Mouse (Mus musculus) spleen, postnatal 14 days (tissue): Measurements from ENCODE around the gene Svopl.

Experiments
- DNase-seq, 2 experiments: peaks; one replicate each; pipeline ENCODE4 v3.0.0; 2021 to 2022; ENCODE audit warnings: low spot score in 2 of 2

Svopl gene

GRCm38 (mm10) chr6:38046838-38047237 is at the start of gene Svopl:
Gene Svopl, minus strand, starts transcription at chr6:38046996.
- no peak for DNase-seq

- no peak for DNase-seq
These were observed 47.9 kb upstream of the Svopl start for GRCm38 (mm10) chr6:38094701-38095100.

GRCm38 (mm10) chr6:38092539-38092938 is 45.7 kb upstream of the Svopl start:
- DNase-seq, result no peak

GRCm38 (mm10) chr6:38087242-38088026 is 40.6 kb upstream of the Svopl start:
- no peak for DNase-seq

- no peak for DNase-seq
These were observed 36.4 kb upstream of the Svopl start for GRCm38 (mm10) chr6:38083204-38083603.

- no peak for DNase-seq
These were observed 35.0 kb upstream of the Svopl start for GRCm38 (mm10) chr6:38081727-38082341.

- DNase-seq, result no peak
These were observed 33.6 kb upstream of the Svopl start for GRCm38 (mm10) chr6:38080364-38080763.

GRCm38 (mm10) chr6:38073592-38073991 is 26.8 kb upstream of the Svopl start:
- no peak for DNase-seq

GRCm38 (mm10) chr6:38072137-38072796 is 25.5 kb upstream of the Svopl start:
- no peak for DNase-seq

GRCm38 (mm10) chr6:38071256-38071655 is 24.5 kb upstream of the Svopl start:
- no peak for DNase-seq

- DNase-seq, result peak in 1 of 2 experiments; percentile 41
These were observed 19.4 kb upstream of the Svopl start for GRCm38 (mm10) chr6:38066215-38066614.

- DNase-seq, result no peak
These were observed 18.8 kb upstream of the Svopl start for GRCm38 (mm10) chr6:38065501-38066122.

GRCm38 (mm10) chr6:38065122-38065500 is 18.3 kb upstream of the Svopl start:
- DNase-seq, result no peak

GRCm38 (mm10) chr6:38064621-38065020 is 17.8 kb upstream of the Svopl start:
- no peak for DNase-seq

- no peak for DNase-seq
These were observed 12.0 kb upstream of the Svopl start for GRCm38 (mm10) chr6:38058805-38059204.

- no peak for DNase-seq
These were observed 8.9 kb upstream of the Svopl start for GRCm38 (mm10) chr6:38055471-38056330.

GRCm38 (mm10) chr6:38049601-38050000 is 2.8 kb upstream of the Svopl start:
- DNase-seq, result no peak

GRCm38 (mm10) chr6:38048800-38049561 is 2.2 kb upstream of the Svopl start:
- DNase-seq, result no peak

GRCm38 (mm10) chr6:38048003-38048402 is 1.2 kb upstream of the Svopl start:
- DNase-seq, result no peak

GRCm38 (mm10) chr6:38032801-38033566 is 13.8 kb downstream of the Svopl start:
- no peak for DNase-seq
